Mouse (Mus musculus): ENCODE results near the gene Cubn.
A peak's percentile ranks its signal among the peaks of the same experiment; 100 is the strongest.

Gene Cubn

DNA sequence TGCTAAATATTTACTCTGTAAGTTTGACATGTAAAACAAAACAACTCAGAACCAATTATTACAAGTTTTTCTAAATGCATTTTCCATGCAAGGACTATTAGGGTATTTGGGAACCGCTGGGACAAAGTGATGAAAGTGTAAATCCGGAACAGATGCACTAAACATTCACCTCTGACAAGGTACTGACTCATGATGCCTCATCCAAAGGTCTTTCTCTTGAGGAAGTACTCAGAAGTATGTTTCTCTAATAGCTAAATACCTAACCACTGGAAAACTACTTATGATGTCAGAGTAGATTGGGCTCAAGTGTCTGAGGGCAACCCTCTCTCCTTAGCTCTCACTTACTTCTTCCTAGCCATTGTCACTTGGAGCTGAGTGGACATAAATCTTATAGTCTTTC lies 10.9 kb downstream of the Cubn start:
- no peak for DNase-seq

DNA sequence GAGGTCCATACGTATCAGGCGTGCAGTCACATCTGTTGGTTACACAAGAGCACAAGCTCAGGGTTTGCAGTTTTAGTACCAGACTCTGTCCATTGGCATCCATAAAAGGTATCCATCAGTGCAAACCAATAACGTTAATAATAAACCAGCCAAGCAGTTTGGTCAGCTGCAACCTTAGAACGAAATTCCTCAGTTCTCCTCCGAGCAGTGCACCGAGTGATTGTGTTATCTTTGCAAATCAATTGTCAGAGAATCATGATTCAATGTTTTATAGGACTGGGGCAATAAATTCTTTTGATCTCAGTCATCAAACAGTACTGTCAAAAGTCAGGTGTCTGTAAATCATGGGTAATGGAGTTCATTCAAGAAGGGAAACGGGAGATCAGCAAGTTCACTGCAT lies 12.4 kb downstream of the Cubn start:
- DNase-seq = no peak

DNA sequence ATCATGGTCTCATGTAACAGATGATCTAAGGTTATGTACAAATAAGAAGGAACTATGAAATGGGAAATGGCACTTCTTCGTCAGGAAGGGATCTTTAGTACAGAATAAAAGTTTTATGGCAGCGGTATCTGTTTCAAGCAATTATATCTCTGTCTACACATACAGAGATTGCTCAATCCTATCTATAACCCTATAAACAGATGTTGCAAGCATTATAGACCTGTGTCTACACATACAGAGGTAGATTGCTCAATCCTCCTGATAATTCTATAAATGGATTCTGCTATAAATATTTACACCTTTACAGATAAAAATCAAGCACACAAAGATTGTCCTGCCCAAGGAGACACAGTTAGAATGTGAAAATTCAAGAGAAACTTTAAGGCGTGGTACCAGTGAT lies 21.5 kb downstream of the Cubn start:
- DNase-seq = no peak

DNA sequence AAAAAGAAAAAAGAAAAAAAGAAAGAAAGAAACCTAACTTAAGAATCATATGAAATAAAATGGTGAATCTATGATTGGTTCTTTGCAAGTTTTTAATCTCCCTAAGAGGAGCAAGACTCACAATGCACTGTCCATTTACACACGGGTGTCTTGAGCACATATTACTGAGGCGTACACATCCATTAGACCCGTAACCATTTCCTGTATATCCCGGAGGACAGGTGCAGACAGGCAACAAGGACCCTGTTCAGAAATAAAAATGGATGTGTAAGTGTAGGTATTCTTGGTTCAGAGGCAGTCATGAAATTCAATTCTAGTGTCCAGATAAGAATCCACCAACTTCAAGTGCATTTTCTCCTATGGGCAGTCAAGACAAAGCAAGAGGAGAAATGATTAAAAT lies 22.0 kb downstream of the Cubn start:
- no peak for DNase-seq

DNA sequence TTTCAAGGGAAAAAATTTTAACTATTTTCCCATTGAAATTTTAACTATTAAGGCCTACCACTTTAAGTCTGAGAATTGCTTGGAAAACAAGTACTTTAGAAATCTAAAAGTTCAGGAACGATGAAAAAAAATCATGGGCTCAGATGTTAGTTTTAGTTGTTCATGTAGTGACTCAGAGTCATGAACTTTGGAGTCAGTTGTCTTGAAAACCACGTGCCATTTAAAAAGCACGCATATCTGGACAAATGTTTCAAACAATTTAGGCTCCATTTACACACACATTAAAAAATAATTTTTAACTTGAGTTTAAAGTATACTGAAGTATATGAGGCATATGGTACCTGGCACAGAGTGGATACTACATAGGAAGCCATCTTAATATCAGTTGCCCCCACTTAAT lies 24.9 kb downstream of the Cubn start:
- DNase-seq = no peak

DNA sequence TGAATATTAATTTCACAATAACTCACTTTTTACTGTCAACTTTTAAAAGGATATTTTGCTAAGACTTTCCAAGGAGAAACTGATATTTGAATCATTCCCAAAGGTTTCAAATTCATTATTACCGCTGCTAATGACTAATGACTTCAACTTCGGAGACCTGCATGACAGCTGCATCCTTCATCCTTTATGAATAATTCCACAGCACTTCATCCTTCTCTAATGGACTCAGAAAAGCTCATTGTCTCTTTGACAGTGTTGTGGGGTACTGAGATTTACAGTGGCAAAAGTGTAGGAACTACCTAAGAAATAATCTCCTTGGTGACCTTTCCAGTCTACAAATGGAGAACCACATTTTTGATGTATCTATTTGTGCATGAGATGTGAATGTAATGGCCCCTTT lies 33.5 kb downstream of the Cubn start:
- DNase-seq = no peak

DNA sequence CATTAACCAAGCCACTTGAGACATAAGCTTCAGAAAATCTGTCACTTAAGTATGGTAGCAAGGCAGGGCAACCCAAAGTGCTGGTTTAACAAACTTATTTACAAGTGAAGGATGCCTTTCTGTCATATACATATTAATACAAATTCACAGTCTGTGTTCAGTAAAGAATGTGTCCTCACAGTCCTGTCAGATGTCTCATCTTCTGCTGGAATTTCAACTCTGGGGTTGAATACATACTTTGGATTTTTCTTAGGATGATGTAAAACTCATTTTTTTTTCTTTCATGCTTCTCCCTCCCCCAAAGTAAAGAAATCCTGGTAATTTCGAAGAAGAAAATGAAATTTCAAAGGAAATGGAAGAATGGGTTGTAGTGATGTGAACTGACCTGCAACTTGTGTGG lies 34.8 kb downstream of the Cubn start:
- no peak for DNase-seq

DNA sequence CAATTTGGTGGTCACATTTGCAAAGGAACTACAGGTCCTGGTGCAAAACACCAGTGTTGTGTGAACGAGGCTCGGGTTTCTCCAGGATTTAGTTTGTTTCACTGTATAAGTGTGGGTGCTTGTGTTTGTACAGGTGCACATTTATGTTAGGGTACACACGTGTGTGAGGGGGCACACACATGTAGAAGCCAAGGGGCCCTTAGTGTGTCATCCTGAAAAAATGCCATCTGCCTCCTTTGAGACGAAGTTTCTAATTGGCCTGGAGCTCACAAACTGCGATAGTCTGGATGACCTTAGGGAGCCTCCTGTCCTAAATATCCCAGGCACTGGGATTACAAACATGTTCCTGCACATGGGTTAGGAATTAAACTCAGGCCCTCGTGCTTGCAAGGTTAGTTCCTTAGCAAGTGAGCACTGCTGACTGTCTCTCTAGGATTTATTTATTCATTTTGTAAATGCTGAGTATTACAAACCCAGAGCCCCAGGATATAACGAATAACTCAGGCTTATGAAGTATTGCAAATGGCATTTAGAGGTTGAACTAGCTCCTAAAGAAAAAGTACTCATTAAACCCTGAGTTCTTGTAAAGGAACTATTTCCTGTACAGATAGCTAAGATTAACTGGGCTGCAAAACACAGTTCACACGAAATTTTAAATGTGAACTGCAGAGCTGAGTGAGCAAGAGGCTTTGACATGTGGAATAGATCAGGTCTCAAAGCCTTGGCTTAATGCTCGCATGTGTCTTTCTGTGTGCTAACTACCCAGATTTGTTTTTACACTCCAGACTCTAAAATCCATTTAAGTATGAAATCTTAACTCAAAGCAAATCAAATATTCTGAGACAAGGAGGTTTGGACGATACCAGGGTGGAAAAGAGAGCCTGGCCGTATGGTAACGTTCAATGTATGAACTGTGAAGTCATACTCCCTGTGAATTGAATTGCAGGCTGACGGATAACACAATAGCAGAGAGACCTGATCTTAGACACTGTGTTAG lies 39.8 kb downstream of the Cubn start:
- DNase-seq = no peak

DNA sequence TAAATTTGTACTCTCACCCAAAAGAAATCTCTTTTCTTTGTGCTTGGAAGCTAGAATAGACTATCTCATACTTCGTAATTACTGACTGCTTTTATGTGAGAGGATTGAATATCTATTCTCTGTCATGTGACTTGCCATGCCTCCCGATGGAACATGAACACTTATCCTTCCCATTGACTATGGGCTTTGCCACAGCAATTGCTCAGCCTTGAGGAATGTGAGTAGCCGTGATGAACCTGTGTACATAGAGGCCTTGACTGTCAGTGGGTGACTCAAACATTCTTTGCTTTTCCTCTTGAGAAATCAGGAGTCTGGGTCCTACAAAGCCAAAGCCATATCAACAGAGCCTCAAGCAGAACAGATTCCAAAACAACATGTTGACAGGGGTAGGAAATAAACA lies 40.7 kb downstream of the Cubn start:
- DNase-seq = no peak

DNA sequence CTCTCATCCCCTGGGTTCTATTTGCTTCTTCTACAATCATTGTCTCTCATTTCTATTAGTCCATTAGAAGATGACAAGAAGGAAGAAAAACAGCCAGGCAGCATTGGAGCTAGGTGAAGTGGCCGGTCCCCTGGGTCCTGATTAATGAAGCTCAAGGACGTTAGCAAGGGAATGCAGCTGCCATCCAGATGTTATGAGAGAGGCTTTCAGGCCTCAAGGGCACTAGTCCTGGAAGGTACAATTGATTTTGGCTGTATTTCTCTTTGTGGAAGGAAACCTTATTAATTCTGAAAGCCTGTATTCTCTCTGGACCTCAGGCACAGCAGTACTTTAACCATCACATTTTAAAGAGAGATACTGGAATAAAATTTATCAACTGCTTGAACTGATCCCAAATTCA lies 41.1 kb downstream of the Cubn start:
- DNase-seq = no peak

DNA sequence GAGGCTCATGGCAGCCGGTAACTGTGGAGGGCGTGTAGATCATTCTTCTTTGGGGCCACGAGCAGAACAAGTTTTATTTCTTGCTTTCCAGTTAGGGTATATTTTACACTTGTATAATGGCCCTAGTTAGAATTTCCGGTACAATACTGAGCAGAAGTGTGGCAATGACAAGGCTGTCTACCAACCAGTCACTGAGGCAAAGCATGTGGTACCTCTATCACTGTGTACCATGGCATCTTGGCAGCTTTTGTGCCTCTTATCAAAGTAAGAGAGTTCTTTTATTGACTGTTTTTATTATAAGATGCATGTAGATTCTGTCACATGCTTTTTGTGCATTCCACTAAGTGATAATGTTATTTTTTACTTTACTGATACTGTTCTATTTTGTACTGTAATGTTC lies 46.5 kb downstream of the Cubn start:
- no peak for DNase-seq

DNA sequence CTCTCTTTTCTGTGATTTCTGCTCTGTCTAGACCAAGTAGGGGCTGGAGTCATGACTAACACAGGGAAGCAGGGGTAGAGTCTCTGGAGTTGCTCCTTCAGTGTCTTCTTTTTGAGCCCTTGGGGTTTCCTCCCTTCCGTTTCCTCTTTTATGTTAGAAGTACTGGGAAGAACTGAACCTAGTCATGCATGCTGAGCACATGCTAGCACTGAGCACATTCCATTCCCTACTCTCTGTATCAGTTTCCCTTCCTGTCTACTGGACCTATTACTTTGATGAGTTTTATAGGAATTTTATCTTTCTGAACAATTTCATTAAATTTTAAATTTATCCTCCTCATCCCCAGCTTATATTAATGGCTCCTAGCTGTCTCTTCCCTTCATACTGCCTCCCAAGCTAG lies 52.6 kb downstream of the Cubn start:
- no peak for DNase-seq

DNA sequence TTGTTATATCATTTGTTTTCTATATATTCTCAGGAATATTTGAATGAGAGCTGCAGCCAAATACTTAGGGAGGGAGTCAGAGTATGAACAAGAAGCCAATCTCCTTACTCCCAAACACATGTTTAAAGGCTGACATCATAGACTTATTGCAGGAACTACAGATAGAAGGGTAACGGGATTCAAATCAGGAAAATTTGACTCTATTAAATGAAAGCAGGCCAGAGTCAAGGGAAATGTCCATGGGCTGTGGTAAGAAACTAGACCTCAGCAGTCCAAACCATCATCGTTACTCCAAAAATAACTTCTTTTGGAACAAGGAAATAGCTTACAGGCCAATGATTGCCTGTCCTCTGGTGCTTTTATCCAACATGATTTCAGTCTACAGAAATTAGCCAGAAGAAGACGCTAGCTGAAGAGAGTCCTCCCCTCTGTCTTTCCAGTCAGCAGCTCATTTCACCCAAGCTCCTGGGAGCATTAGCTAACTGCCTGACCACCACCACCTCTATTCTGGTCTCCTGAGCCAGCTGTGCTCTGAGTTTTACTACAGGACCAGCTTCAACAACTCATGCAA lies 53.3 kb downstream of the Cubn start:
- no peak for DNase-seq

DNA sequence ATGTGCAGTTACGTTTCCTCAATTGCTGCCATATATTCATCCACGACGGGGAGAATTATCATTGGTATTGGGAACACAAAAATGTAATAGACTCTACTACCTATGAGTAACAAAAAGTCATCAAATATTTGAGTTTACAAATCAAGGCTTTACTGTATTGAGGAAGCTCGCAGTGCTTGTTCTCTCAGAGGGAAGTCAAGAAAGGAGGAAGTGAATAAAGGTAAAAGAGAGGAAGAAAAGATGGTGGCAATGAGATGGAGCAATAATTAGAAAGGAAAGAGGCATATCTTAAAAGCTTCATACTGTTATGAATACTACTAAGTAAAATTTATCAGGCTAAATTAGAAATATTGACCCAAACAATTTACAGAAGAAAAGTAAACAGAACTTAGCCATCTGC lies 59.6 kb downstream of the Cubn start:
- DNase-seq = no peak

DNA sequence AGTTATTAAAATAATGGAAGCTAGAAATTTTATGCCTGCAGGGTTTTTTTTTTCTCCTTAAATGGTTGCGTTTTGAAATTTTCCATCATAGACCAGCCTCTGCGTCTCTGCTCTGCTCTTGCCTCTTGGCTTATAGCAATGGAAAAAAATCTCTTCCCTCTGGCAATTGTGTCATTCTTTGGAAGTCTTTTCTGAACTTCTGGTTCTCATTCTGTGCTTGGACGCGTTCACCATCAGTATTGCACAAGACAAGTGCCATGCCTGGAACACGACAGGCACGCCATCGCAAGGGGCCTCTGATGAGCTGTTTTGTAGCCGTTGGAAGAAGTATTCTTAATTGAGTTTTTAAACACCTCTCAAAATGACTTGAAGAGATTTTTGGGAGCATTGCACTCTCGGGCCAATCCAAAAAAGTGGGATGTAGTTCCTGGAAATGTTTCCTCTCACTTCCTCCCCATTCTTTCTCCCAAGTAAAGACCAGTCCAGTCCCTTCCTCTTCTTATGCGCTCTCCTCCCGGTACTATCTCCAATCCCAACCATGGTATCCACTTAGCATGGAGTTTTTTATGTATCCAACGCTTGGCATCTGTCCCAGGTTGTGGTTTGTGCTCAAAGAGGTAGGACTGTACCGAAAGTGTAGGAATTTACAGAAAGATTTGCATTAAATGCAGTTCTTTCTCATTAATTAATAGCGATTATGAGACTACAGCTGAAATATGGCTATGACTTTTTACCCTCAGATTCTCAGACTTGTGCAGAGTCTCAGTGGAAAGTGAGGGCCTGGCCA lies 69.4 kb downstream of the Cubn start:
- DNase-seq = no peak

DNA sequence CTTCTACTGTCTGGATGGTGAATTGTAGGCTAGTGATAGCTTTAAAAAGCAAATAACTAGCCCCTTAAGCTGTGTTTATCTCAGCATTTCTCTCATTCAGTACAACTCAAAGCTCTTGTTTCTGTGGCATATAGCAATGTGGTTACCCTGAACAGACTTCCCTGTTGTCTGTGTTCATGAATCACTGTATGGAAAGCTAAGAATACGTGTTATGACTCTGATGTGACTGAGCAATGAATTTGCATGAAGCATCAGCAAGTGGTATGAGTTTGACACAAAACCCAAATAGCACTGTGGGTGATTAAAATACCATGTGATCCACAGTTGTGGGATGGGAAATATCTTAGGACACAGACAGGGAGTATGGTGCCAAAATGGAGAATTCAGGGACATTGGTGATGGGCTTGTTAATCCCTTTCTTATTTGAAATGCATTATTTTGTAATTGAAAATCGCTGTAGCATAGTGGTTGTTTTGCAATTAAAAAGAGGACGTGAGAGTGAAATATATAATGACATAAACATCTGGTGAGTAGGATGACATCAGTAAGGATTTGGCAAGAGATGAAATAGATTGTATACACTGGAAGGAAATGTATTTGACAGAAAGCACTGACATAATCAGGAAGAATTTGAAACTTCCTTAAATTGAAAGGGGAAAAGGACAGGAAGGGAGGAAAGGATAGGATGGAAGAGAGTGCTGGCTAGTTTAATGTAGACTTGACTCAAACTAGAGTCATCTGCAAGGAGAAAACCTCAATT lies 74.7 kb downstream of the Cubn start:
- DNase-seq = no peak

DNA sequence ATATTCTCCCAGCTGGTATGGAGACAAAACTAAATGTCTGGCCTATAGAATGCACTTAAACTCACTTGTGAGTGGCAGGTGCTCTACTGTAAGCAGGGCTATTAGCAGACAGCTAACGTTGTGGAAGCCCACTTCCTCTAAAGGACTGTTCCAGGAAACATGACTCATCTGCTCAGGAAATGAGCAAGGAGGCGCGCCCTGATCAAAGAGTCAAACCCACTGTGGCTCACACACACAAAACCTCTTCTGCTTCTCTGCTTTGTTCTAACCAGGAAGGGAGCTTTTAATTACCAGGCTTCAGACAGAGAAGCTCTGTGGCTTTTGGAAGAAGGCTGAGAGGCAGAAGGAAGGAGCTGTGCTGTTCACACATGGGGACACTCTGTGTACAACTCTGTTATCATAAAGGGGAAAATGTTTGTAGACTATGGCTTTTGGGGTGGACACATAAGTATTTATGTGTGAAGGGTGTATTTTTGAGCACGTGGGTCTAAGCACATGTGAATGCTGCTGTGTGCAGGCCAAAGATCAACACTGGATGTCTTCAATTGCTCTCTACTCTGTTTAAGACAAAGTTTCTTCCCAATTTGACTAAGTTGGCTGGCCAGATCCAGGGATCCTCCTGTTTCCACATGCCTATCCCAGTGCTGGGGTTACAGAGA lies 78.0 kb downstream of the Cubn start:
- DNase-seq = peak; percentile 72

DNA sequence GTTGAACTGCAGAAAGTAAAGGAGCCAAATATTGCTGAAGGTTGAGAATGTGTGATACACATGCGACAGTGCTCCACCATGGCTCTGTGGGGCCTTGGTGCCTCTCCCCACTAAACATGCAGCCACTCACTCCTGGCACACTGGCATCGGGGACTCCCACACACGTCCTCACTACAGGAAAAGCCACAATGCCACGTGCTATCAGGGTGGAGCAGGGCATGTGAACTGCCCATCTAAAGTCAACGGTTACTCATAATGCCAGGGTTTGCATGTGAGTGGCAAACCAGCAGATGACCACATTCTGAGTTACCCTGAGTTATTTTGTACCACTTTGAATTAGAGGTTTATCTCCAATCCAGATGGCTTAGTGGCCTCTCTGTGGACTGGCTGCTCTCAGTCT lies 81.0 kb downstream of the Cubn start:
- peak; percentile 21 for DNase-seq

DNA sequence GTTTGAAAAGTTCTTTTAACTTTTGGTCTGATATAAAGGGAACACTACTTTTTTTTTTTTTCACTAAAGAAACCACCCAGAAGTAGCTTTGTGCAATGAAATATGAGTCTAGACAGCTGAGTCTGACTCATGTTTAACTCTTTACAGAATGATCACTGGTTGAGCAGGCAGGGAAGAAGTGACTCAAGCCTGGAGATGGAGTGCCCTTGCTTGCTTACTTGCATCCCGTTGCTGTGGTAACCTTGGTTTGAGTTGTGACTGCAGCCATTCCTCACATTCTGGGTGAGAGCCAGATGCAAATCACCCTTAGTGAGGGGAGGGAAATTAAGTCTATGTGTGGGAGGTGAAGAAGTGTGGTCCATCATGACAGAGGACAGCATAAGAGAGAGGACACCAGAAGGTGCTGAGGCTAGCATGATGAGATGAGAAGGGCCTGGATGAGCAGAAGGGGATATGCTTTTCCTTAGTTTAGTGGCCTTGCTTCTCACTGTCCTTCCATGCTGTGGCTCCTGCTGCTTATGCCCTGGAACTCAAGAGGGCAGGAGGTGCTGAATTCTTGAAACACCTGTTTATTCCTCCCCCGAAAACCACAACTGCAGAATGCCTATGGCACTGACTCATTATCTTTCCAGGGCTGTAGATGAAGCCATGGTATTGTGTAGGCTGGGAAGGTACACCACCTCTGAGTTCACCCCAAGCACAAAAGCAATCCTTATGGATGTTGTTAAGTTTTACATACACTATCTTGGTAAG lies 81.7 kb downstream of the Cubn start:
- DNase-seq = no peak

DNA sequence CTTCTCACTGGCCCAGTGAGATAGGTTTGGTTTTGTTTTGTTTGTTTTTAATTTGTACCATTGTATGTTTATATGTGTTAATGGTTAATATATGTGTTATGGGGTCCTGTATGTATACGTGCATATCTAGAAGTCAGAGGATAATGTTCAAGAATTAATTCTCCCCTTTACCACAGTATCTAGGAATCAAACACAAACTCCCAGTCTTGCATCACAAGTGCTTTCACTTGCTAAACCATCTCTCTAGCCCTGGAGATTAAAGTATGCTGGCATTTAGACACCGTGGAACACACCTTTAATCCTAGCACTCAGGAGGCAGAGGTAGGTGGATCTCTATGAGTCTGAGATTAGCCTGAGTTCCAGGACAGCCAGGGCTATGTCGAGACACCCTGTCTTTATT lies 83.3 kb downstream of the Cubn start:
- no peak for DNase-seq

DNA sequence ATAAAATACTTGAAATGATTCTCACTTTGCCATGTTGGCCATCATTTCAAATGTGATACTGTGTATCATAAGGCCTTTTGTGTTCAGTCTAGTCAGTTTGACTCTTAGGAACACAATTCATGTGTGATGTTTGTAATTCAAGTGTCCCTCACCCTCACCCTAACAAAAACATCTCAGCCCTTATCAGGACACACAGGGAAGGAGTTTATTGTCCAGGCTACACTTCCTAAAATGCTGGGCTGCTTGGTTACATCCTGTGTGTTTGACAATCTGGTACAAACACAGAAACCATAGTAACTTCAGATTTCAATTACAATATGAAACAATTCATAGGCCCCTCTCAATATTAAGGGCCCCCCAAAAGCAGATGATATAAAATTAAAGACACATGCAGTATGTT lies 83.9 kb downstream of the Cubn start:
- no peak for DNase-seq

DNA sequence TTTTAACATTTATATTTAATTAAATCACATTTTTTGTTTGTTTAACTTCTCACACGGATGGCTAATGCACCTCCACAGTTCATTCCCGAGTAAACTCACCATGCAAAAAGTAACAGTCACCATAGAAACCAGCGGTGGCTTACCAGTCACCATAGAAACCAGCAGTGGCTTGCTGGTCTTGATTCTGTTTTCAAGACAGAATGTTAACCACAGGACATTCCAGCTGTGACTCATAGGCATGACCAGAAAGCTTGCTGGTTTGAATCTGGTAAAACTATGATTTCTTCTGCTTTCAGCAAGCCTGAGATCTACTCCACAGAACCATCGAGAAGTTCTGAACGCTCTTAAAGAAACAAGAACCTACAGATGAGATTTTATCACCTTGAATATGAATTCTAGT lies 84.3 kb downstream of the Cubn start:
- no peak for DNase-seq

Measured in thymus, postnatal 4 days (tissue).